Mouse (Mus musculus): ENCODE measurements around the gene Gabbr2. TPM values are rescaled to one million over a fixed set of nuclear protein-coding genes. Genes with fewer than 3 reads are reported as not detected.

Gene Gabbr2
- polyA plus RNA-seq, 1 experiment from 2014 or later, result 0.09 TPM

DNA sequence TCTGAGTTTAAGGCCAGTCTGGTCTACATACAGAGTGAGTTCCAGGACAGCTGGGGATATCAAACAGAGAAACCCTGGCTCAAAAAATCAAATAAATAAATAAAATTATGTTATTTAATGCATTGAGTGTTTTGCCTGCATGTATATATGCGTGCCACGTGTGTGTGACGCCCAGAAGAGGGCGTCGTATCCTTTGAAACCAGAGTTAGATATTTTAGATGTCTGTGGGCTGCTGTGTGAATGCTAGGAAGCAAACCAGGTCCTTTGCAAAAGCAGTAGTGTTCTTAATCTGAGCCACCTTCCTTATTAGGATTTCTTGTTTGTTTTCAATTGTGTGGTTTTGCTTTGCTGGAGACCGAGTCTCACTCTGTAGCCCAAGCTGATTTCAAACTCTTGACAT is 13.3 kb downstream of the Gabbr2 start:
- 76% methylated on average over 6 of the region's 6 CpGs for WGBS
- H3K9me3 ChIP-seq (ENCODE audit: control insufficient read depth, low read length), result no peaks in the 10 kb centered on the region
- no peak overlapping the region for H3K27ac ChIP-seq (ENCODE audit: low read length)
- H3K4me1 ChIP-seq (replicated peaks; ENCODE audit: control insufficient read depth, insufficient read depth, low read length), result no peaks in the 10 kb centered on the region
- ATAC-seq (ENCODE audit: low read depth), result no peak
- no peak overlapping the region for H3K4me3 ChIP-seq (ENCODE audit: low read length)
- no peak overlapping the region for H3K4me2 ChIP-seq (ENCODE audit: low read depth, low read length)
- H3K36me3 ChIP-seq (ENCODE audit: control insufficient read depth, insufficient read depth, low read length), result no peaks in the 10 kb centered on the region
- H3K27me3 ChIP-seq (ENCODE audit: control insufficient read depth, insufficient read depth, low read depth, low read length), result no peaks in the 10 kb centered on the region
- no peak overlapping the region for H3K9ac ChIP-seq (ENCODE audit: low read length)

- Histone ChIP-seq H3K9me3 (ENCODE audit: control insufficient read depth, low read length) (no peaks in the 10 kb centered on the region), H3K27me3 (ENCODE audit: control insufficient read depth, insufficient read depth, low read depth, low read length) (no peaks in the 10 kb centered on the region), H3K4me1 (replicated peaks; ENCODE audit: control insufficient read depth, insufficient read depth, low read length) (no peaks in the 10 kb centered on the region), H3K27ac (ENCODE audit: low read length) (no peak overlapping the region), H3K36me3 (ENCODE audit: control insufficient read depth, insufficient read depth, low read length) (no peaks in the 10 kb centered on the region), H3K4me2 (ENCODE audit: low read depth, low read length) (no peak overlapping the region), H3K9ac (ENCODE audit: low read length) (no peak overlapping the region), H3K4me3 (ENCODE audit: low read length) (no peak overlapping the region)
- ATAC-seq (ENCODE audit: low read depth), result no peak
- 88% methylated on average over 7 of the region's 7 CpGs for WGBS
Measured at GRCm38 (mm10) chr4:46977161-46977560, 14.5 kb downstream of the Gabbr2 start.

GRCm38 (mm10) chr4:46976671-46977071 is 15.0 kb downstream of the Gabbr2 start:
- WGBS, result 56% methylated on average over 11 of the region's 11 CpGs
- Histone ChIP-seq H3K9me3 (ENCODE audit: control insufficient read depth, low read length) (no peaks in the 10 kb centered on the region), H3K4me3 (ENCODE audit: low read length) (no peak overlapping the region), H3K4me1 (replicated peaks; ENCODE audit: control insufficient read depth, insufficient read depth, low read length) (no peaks in the 10 kb centered on the region), H3K9ac (ENCODE audit: low read length) (no peak overlapping the region), H3K4me2 (ENCODE audit: low read depth, low read length) (no peak overlapping the region), H3K27ac (ENCODE audit: low read length) (no peak overlapping the region), H3K36me3 (ENCODE audit: control insufficient read depth, insufficient read depth, low read length) (no peaks in the 10 kb centered on the region), H3K27me3 (ENCODE audit: control insufficient read depth, insufficient read depth, low read depth, low read length) (no peaks in the 10 kb centered on the region)
- no peak for ATAC-seq (ENCODE audit: low read depth)

GRCm38 (mm10) chr4:46973322-46973721 is 18.4 kb downstream of the Gabbr2 start:
- ATAC-seq (ENCODE audit: low read depth), result no peak
- H3K4me2 ChIP-seq (ENCODE audit: low read depth, low read length), result no peak overlapping the region
- no peaks in the 10 kb centered on the region for H3K27me3 ChIP-seq (ENCODE audit: control insufficient read depth, insufficient read depth, low read depth, low read length)
- no peak overlapping the region for H3K27ac ChIP-seq (ENCODE audit: low read length)
- H3K4me3 ChIP-seq (ENCODE audit: low read length), result no peak overlapping the region
- H3K36me3 ChIP-seq (ENCODE audit: control insufficient read depth, insufficient read depth, low read length), result no peaks in the 10 kb centered on the region
- H3K9me3 ChIP-seq (ENCODE audit: control insufficient read depth, low read length), result no peaks in the 10 kb centered on the region
- 70% methylated on average over 10 of the region's 10 CpGs for whole genome bisulfite sequencing
- no peak overlapping the region for H3K9ac ChIP-seq (ENCODE audit: low read length)
- H3K4me1 ChIP-seq (replicated peaks; ENCODE audit: control insufficient read depth, insufficient read depth, low read length), result no peaks in the 10 kb centered on the region

DNA sequence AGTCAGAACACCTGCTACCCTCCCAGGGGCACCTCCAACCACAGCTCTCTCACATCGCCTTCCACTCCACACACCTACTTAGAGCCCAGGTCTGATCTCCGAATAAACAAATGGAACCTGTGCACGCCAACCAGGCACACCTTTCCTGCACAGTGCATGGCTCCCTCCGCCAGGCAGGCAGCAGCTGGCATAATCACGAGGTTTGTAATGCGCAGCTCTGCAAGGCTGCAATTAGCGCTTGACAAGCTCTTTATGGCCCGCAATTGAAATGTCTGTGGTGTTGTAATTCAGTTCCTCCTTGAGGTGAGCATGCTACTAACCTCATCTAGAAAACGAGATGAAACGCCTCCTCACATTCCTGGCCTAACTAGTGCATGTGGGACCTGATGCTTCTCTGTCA is 23.7 kb downstream of the Gabbr2 start:
- Histone ChIP-seq H3K9ac (ENCODE audit: low read length) (no peak overlapping the region), H3K4me1 (replicated peaks; ENCODE audit: control insufficient read depth, insufficient read depth, low read length) (no peaks in the 10 kb centered on the region), H3K9me3 (ENCODE audit: control insufficient read depth, low read length) (peaks cover 2% of the 10 kb centered on the region; the same call in 1 of the 2 replicates), H3K27me3 (ENCODE audit: control insufficient read depth, insufficient read depth, low read depth, low read length) (no peaks in the 10 kb centered on the region), H3K4me2 (ENCODE audit: low read depth, low read length) (no peak overlapping the region), H3K27ac (ENCODE audit: low read length) (no peak overlapping the region), H3K36me3 (ENCODE audit: control insufficient read depth, insufficient read depth, low read length) (no peaks in the 10 kb centered on the region), H3K4me3 (ENCODE audit: low read length) (no peak overlapping the region)
- 79% methylated on average over 10 of the region's 10 CpGs for WGBS
- no peak for ATAC-seq (ENCODE audit: low read depth)

DNA sequence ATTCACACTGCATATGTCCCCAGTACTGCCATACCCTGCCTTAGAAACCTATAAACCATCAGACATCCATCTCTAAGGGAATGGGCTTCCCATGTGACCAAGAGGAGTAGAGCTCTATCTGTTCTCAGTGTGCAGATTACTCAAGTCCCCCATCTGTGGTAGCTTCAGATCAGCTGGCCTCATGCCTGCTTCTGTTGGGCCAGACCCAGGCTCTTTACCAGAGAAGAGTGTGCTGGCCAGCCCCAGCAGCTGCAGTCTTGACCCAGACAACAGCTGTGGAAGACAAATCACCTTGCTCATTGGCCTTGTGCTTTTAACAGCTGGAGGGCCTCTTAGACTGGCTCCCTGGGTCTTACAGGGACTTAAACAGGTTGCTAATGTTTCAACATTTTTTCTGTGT is 25.1 kb downstream of the Gabbr2 start:
- H3K9me3 ChIP-seq (ENCODE audit: control insufficient read depth, low read length), result peaks cover 2% of the 10 kb centered on the region; the same call in 1 of the 2 replicates
- H3K9ac ChIP-seq (ENCODE audit: low read length), result no peak overlapping the region
- no peak overlapping the region for H3K27ac ChIP-seq (ENCODE audit: low read length)
- no peaks in the 10 kb centered on the region for H3K4me1 ChIP-seq (replicated peaks; ENCODE audit: control insufficient read depth, insufficient read depth, low read length)
- ATAC-seq (ENCODE audit: low read depth), result no peak
- no peak overlapping the region for H3K4me3 ChIP-seq (ENCODE audit: low read length)
- H3K36me3 ChIP-seq (ENCODE audit: control insufficient read depth, insufficient read depth, low read length), result no peaks in the 10 kb centered on the region
- no peak overlapping the region for H3K4me2 ChIP-seq (ENCODE audit: low read depth, low read length)
- H3K27me3 ChIP-seq (ENCODE audit: control insufficient read depth, insufficient read depth, low read depth, low read length), result no peaks in the 10 kb centered on the region

- no peak overlapping the region for H3K4me3 ChIP-seq (ENCODE audit: low read length)
- ATAC-seq (ENCODE audit: low read depth), result no peak
- no peaks in the 10 kb centered on the region for H3K4me1 ChIP-seq (replicated peaks; ENCODE audit: control insufficient read depth, insufficient read depth, low read length)
- H3K27ac ChIP-seq (ENCODE audit: low read length), result no peak overlapping the region
- no peak overlapping the region for H3K9ac ChIP-seq (ENCODE audit: low read length)
- 76% methylated on average over 2 of the region's 2 CpGs for WGBS
- no peak overlapping the region for H3K4me2 ChIP-seq (ENCODE audit: low read depth, low read length)
- H3K9me3 ChIP-seq (ENCODE audit: control insufficient read depth, low read length), result peaks cover 2% of the 10 kb centered on the region; the same call in 1 of the 2 replicates
- no peaks in the 10 kb centered on the region for H3K36me3 ChIP-seq (ENCODE audit: control insufficient read depth, insufficient read depth, low read length)
- no peaks in the 10 kb centered on the region for H3K27me3 ChIP-seq (ENCODE audit: control insufficient read depth, insufficient read depth, low read depth, low read length)
Measured at GRCm38 (mm10) chr4:46961403-46961802, 30.3 kb downstream of the Gabbr2 start.

GRCm38 (mm10) chr4:46960208-46960607 is 31.5 kb downstream of the Gabbr2 start:
- no peak overlapping the region for H3K27ac ChIP-seq (ENCODE audit: low read length)
- ATAC-seq (ENCODE audit: low read depth), result no peak
- H3K4me3 ChIP-seq (ENCODE audit: low read length), result no peak overlapping the region
- no peaks in the 10 kb centered on the region for H3K36me3 ChIP-seq (ENCODE audit: control insufficient read depth, insufficient read depth, low read length)
- H3K4me1 ChIP-seq (replicated peaks; ENCODE audit: control insufficient read depth, insufficient read depth, low read length), result no peaks in the 10 kb centered on the region
- H3K9ac ChIP-seq (ENCODE audit: low read length), result no peak overlapping the region
- H3K9me3 ChIP-seq (ENCODE audit: control insufficient read depth, low read length), result no peaks in the 10 kb centered on the region
- no peak overlapping the region for H3K4me2 ChIP-seq (ENCODE audit: low read depth, low read length)
- H3K27me3 ChIP-seq (ENCODE audit: control insufficient read depth, insufficient read depth, low read depth, low read length), result no peaks in the 10 kb centered on the region
- 81% methylated on average over 10 of the region's 10 CpGs for whole genome bisulfite sequencing

DNA sequence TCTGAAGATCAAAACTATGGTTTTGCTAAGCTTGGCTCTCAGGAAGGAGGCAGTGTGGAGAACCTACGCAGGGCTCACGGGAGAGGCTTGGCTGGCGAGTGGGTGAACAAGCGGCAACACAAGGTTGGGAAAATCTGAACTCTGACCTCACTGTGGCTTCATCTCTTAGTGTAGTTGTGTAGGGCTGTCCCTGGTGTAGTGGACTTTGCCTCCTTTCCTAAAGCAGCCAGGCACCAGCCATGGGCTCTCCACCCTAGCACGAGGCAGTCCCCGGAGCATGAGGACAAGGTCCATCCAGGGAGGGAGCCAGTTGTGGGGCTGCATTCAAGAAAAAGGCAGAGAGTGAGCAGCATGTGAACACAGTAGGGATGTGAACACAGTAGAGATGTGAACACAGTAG is 31.9 kb downstream of the Gabbr2 start:
- no peak for ATAC-seq (ENCODE audit: low read depth)
- H3K27me3 ChIP-seq (ENCODE audit: control insufficient read depth, insufficient read depth, low read depth, low read length), result no peaks in the 10 kb centered on the region
- no peaks in the 10 kb centered on the region for H3K36me3 ChIP-seq (ENCODE audit: control insufficient read depth, insufficient read depth, low read length)
- H3K27ac ChIP-seq (ENCODE audit: low read length), result no peak overlapping the region
- WGBS, result 90% methylated on average over 6 of the region's 6 CpGs
- H3K4me2 ChIP-seq (ENCODE audit: low read depth, low read length), result no peak overlapping the region
- H3K4me1 ChIP-seq (replicated peaks; ENCODE audit: control insufficient read depth, insufficient read depth, low read length), result no peaks in the 10 kb centered on the region
- no peak overlapping the region for H3K9ac ChIP-seq (ENCODE audit: low read length)
- no peaks in the 10 kb centered on the region for H3K9me3 ChIP-seq (ENCODE audit: control insufficient read depth, low read length)
- no peak overlapping the region for H3K4me3 ChIP-seq (ENCODE audit: low read length)

- 81% methylated on average over 7 of the region's 7 CpGs for WGBS
- no peaks in the 10 kb centered on the region for H3K9me3 ChIP-seq (ENCODE audit: control insufficient read depth, low read length)
- no peak overlapping the region for H3K4me2 ChIP-seq (ENCODE audit: low read depth, low read length)
- H3K4me1 ChIP-seq (replicated peaks; ENCODE audit: control insufficient read depth, insufficient read depth, low read length), result no peaks in the 10 kb centered on the region
- H3K9ac ChIP-seq (ENCODE audit: low read length), result no peak overlapping the region
- no peak overlapping the region for H3K27ac ChIP-seq (ENCODE audit: low read length)
- no peaks in the 10 kb centered on the region for H3K27me3 ChIP-seq (ENCODE audit: control insufficient read depth, insufficient read depth, low read depth, low read length)
- no peaks in the 10 kb centered on the region for H3K36me3 ChIP-seq (ENCODE audit: control insufficient read depth, insufficient read depth, low read length)
- H3K4me3 ChIP-seq (ENCODE audit: low read length), result no peak overlapping the region
- no peak for ATAC-seq (ENCODE audit: low read depth)
Measured at GRCm38 (mm10) chr4:46957955-46958354, 33.7 kb downstream of the Gabbr2 start.
